Mouse (Mus musculus): ENCODE measurements around the gene Zfyve21. TPM values are rescaled to one million over a fixed set of nuclear protein-coding genes. Genes with fewer than 3 reads are reported as not detected.

Zfyve21 gene
- polyA plus RNA-seq, 2 experiments, result 38.4 to 52.0 TPM

GRCm38 (mm10) chr12:111874601-111875140 is 60.7 kb downstream of the Zfyve21 start:
- H3K36me3 ChIP-seq (replicated peaks; ENCODE audit: control insufficient read depth, insufficient read depth, low read depth), result no peaks in the 10 kb centered on the region
- no peak overlapping the region for H3K9ac ChIP-seq (replicated peaks)
- H3K4me1 ChIP-seq (replicated peaks; ENCODE audit: control insufficient read depth in 2 of 2, insufficient read depth in 2 of 2, low read length in 1 of 2), result peaks cover 0 to 2% of the 10 kb centered on the region in 2 experiments; a peak in 1 of 4 replicates
- no peaks in the 10 kb centered on the region for H3K27me3 ChIP-seq (ENCODE audit: control insufficient read depth, insufficient read depth, low read length)
- H3K4me2 ChIP-seq (ENCODE audit: low read depth), result no peak overlapping the region
- 61% methylated on average over 1 of the region's 1 CpGs for WGBS (ENCODE audit: insufficient replicate concordance)
- TF ChIP-seq EP300 (IDR thresholded peaks at IDR 0.05; ENCODE audit: low read depth) (no peak), CTCF (IDR thresholded peaks at IDR 0.05; ENCODE audit: low read depth) (no peak)
- ATAC-seq (ENCODE audit: insufficient read depth) (no peak), DNase-seq (ENCODE audit: low read depth in 3 of 3, low spot score in 3 of 3) (no peak)
- no peaks in the 10 kb centered on the region for H3K9me3 ChIP-seq (ENCODE audit: control insufficient read depth, low read length)
- no peak overlapping the region for H3K4me3 ChIP-seq (ENCODE audit: insufficient read depth in 1 of 2, low read depth in 2 of 2, low read length in 2 of 2)
- no peak overlapping the region for H3K27ac ChIP-seq

- Histone ChIP-seq H3K4me2 (ENCODE audit: low read depth) (no peak overlapping the region), H3K4me3 (ENCODE audit: insufficient read depth in 1 of 2, low read depth in 2 of 2, low read length in 2 of 2) (no peak overlapping the region), H3K36me3 (replicated peaks; ENCODE audit: control insufficient read depth, insufficient read depth, low read depth) (no peaks in the 10 kb centered on the region), H3K9ac (replicated peaks) (no peak overlapping the region), H3K27ac (no peak overlapping the region), H3K9me3 (ENCODE audit: control insufficient read depth, low read length) (no peaks in the 10 kb centered on the region), H3K27me3 (ENCODE audit: control insufficient read depth, insufficient read depth, low read length) (no peaks in the 10 kb centered on the region), H3K4me1 (replicated peaks; ENCODE audit: control insufficient read depth in 2 of 2, insufficient read depth in 2 of 2, low read length in 1 of 2) (peaks cover 0 to 2% of the 10 kb centered on the region in 2 experiments; a peak in 1 of 4 replicates)
- WGBS (ENCODE audit: insufficient replicate concordance), result 72% methylated on average over 3 of the region's 3 CpGs
- no peak for TF ChIP-seq CTCF (IDR thresholded peaks at IDR 0.05; ENCODE audit: low read depth)
- no peak for TF ChIP-seq EP300 (IDR thresholded peaks at IDR 0.05; ENCODE audit: low read depth)
- ATAC-seq (ENCODE audit: insufficient read depth) (no peak), DNase-seq (ENCODE audit: low read depth in 3 of 3, low spot score in 3 of 3) (no peak)
Observed at GRCm38 (mm10) chr12:111875499-111875898, 61.5 kb downstream of the Zfyve21 start.

DNA sequence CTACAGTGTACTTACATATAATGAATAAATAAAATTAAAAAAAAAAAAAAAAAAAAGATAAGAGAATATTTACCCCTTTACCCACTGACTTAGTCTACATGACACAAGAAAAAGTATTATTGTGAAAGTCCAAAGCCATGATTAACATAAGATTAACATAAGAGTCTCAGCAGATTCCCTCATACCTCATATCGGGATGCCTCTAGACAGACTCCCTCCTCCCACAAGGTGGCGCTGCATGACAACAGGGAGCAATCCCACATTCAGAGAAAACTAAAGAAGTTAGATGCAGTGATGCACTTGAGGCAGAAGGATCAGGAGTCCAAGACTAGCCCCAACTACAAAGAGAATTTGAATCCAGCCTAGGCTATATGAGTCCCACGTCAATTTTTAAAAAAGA is 64.2 kb downstream of the Zfyve21 start:
- Histone ChIP-seq H3K27me3 (ENCODE audit: control insufficient read depth, insufficient read depth, low read length) (no peaks in the 10 kb centered on the region), H3K9ac (replicated peaks) (no peak overlapping the region), H3K27ac (no peak overlapping the region), H3K4me2 (ENCODE audit: low read depth) (no peak overlapping the region), H3K4me3 (ENCODE audit: insufficient read depth in 1 of 2, low read depth in 2 of 2, low read length in 2 of 2) (no peak overlapping the region), H3K36me3 (replicated peaks; ENCODE audit: control insufficient read depth, insufficient read depth, low read depth) (no peaks in the 10 kb centered on the region), H3K9me3 (ENCODE audit: control insufficient read depth, low read length) (no peaks in the 10 kb centered on the region), H3K4me1 (replicated peaks; ENCODE audit: control insufficient read depth in 2 of 2, insufficient read depth in 2 of 2, low read length in 1 of 2) (peaks cover 3 to 10% of the 10 kb centered on the region in 2 experiments; a peak in 2 of 4 replicates)
- DNase-seq (ENCODE audit: low read depth in 3 of 3, low spot score in 3 of 3) (peak; percentile 60 to 63 (median 61)), ATAC-seq (ENCODE audit: insufficient read depth) (peak; percentile 63; the same call in 1 of the 2 replicates)
- TF ChIP-seq CTCF (IDR thresholded peaks at IDR 0.05; ENCODE audit: low read depth) (peak; percentile 92), EP300 (IDR thresholded peaks at IDR 0.05; ENCODE audit: low read depth) (no peak)
- 8% methylated on average over 3 of the region's 3 CpGs for WGBS (ENCODE audit: insufficient replicate concordance)

Other genes starting within 250 kb of the Zfyve21 start
- 14.6 and 24.6 TPM in 2 replicates for gene Mark3, start 239.6 kb upstream of the Zfyve21 start, polyA plus RNA-seq (2012; rRNA removed)
- gene Mark3, start 239.6 kb upstream of the Zfyve21 start, polyA plus RNA-seq (2014; fragmentation: Nextera tagmentation; extraction: Ambion mirVana), result 18.0 and 19.5 TPM in 2 replicates
- gene Ckb, start 141.8 kb upstream of the Zfyve21 start, polyA plus RNA-seq (2012; rRNA removed), result 26.5 and 31.4 TPM in 2 replicates
- 26.1 and 28.0 TPM in 2 replicates for gene Ckb, start 141.8 kb upstream of the Zfyve21 start, polyA plus RNA-seq (2014; fragmentation: Nextera tagmentation; extraction: Ambion mirVana)
- 19.3 and 32.7 TPM in 2 replicates for gene Trmt61a, start 136.1 kb upstream of the Zfyve21 start, polyA plus RNA-seq (2012; rRNA removed)
- 3.3 and 4.4 TPM in 2 replicates for gene Trmt61a, start 136.1 kb upstream of the Zfyve21 start, polyA plus RNA-seq (2014; fragmentation: Nextera tagmentation; extraction: Ambion mirVana)
- 5.5 and 9.8 TPM in 2 replicates for gene Bag5, start 100.9 kb upstream of the Zfyve21 start, polyA plus RNA-seq (2012; rRNA removed)
- gene Bag5, start 100.9 kb upstream of the Zfyve21 start, polyA plus RNA-seq (2014; fragmentation: Nextera tagmentation; extraction: Ambion mirVana), result 15.2 and 15.5 TPM in 2 replicates
- gene Apopt1, start 100.9 kb upstream of the Zfyve21 start, polyA plus RNA-seq (2012; rRNA removed), result 7.5 and 13.4 TPM in 2 replicates
- 19.3 and 20.0 TPM in 2 replicates for gene Apopt1, start 100.9 kb upstream of the Zfyve21 start, polyA plus RNA-seq (2014; fragmentation: Nextera tagmentation; extraction: Ambion mirVana)
- 11.3 and 16.3 TPM in 2 replicates for gene Klc1, start 55.3 kb upstream of the Zfyve21 start, polyA plus RNA-seq (2012; rRNA removed)
- gene Klc1, start 55.3 kb upstream of the Zfyve21 start, polyA plus RNA-seq (2014; fragmentation: Nextera tagmentation; extraction: Ambion mirVana), result 14.3 and 17.2 TPM in 2 replicates
- gene Xrcc3, start 297 bp upstream of the Zfyve21 start, polyA plus RNA-seq (2012; rRNA removed), result 11.7 and 15.5 TPM in 2 replicates
- 6.6 and 7.5 TPM in 2 replicates for gene Xrcc3, start 297 bp upstream of the Zfyve21 start, polyA plus RNA-seq (2014; fragmentation: Nextera tagmentation; extraction: Ambion mirVana)
- gene Ppp1r13b, start 93.9 kb downstream of the Zfyve21 start, polyA plus RNA-seq (2012; rRNA removed), result 2.5 and 2.8 TPM in 2 replicates
- 2.9 and 3.6 TPM in 2 replicates for gene Ppp1r13b, start 93.9 kb downstream of the Zfyve21 start, polyA plus RNA-seq (2014; fragmentation: Nextera tagmentation; extraction: Ambion mirVana)
- gene Atp5mpl, start 152.8 kb downstream of the Zfyve21 start, polyA plus RNA-seq (2012; rRNA removed), result 139 and 170 TPM in 2 replicates
- gene Atp5mpl, start 152.8 kb downstream of the Zfyve21 start, polyA plus RNA-seq (2014; fragmentation: Nextera tagmentation; extraction: Ambion mirVana), result 631 and 642 TPM in 2 replicates
- gene Tdrd9, start 157.4 kb downstream of the Zfyve21 start, polyA plus RNA-seq (2012; rRNA removed), result 0.01 and 0.06 TPM in 2 replicates
- 0.04 TPM in 1 of 2 replicates, not detected in the other for gene Tdrd9, start 157.4 kb downstream of the Zfyve21 start, polyA plus RNA-seq (2014; fragmentation: Nextera tagmentation; extraction: Ambion mirVana)
- not detected in 2 replicates for gene Rd3l, start 167.1 kb downstream of the Zfyve21 start, polyA plus RNA-seq (2012; rRNA removed)
- gene Rd3l, start 167.1 kb downstream of the Zfyve21 start, polyA plus RNA-seq (2014; fragmentation: Nextera tagmentation; extraction: Ambion mirVana), result not detected in 2 replicates